Mouse (Mus musculus) hindbrain, embryonic 16.5 days (tissue): ENCODE data around the gene Olfr93. TPM values are rescaled to one million over a fixed set of nuclear protein-coding genes. Genes with fewer than 3 reads are reported as not detected.
A peak's percentile ranks its signal among the peaks of the same experiment; 100 is the strongest.

Experiments used
- ATAC-seq: fragments of 200-750 bp; cut with Nextera tagmentation; 2 replicates; pipeline ENCODE4 v1.8.0; 2017; ENCODE audit warnings: moderate TSS enrichment, moderate library complexity
- H3K27ac ChIP-seq: fragments of 300-500 bp; sonication (generic); 2 replicates; pipeline ENCODE4 v1.5.1; 2014; ENCODE audit warnings: low read depth, mild to moderate bottlenecking, control low read depth, low read length, moderate library complexity
- H3K27me3 ChIP-seq: fragments of 300-500 bp; sonication (generic); replicated peaks from 2 replicates; pipeline ENCODE4 v1.6.1; 2014; ENCODE audit warnings: low read length; ENCODE audit not compliant: control insufficient read depth, insufficient read depth
- H3K36me3 ChIP-seq: fragments of 300-500 bp; sonication (generic); 2 replicates; pipeline ENCODE4 v1.6.1; 2014; ENCODE audit warnings: mild to moderate bottlenecking, low read length, moderate library complexity, mixed read lengths; ENCODE audit not compliant: control insufficient read depth, insufficient read depth
- H3K4me1 ChIP-seq: fragments of 300-500 bp; sonication (generic); 2 replicates; pipeline ENCODE4 v1.6.1; 2014; ENCODE audit warnings: low read depth, low read length; ENCODE audit not compliant: control insufficient read depth, insufficient read depth
- H3K4me2 ChIP-seq: fragments of 300-500 bp; sonication (generic); 2 replicates; pipeline ENCODE4 v1.6.1; 2014; ENCODE audit warnings: mild to moderate bottlenecking, low read length, control low read depth, moderate library complexity
- H3K4me3 ChIP-seq: fragments of 300-500 bp; sonication (generic); 2 replicates; pipeline ENCODE4 v1.5.1; 2014; ENCODE audit warnings: mild to moderate bottlenecking, low read length, control low read depth, moderate library complexity
- H3K9ac ChIP-seq: fragments of 300-500 bp; sonication (generic); 2 replicates; pipeline ENCODE4 v1.6.1; 2014; ENCODE audit warnings: low read depth, mild to moderate bottlenecking, control low read depth, low read length, moderate library complexity
- H3K9me3 ChIP-seq: fragments of 300-500 bp; sonication (generic); 2 replicates; pipeline ENCODE4 v1.6.1; 2014; ENCODE audit warnings: mild to moderate bottlenecking, low read length, moderate library complexity; ENCODE audit not compliant: control insufficient read depth
- WGBS: fragments of 180-500 bp; shearing (Covaris S2); extraction: QIAGEN DNeasy Blood & Tissue Kit; methylation state at CpG from one replicate; pipeline ENCODE4 v1.1.7; 2014; 5-methylcytosine and 5-hydroxymethylcytosine counted together
- polyA plus RNA-seq: library from polyadenylated mRNA; unstranded; fragments of >200 nt; fragmentation: Nextera tagmentation; extraction: Ambion mirVana; gene quantifications from 2 replicates; pipeline ENCODE4 v1.2.1, GENCODE M21; 2015

Olfr93 gene
- polyA plus RNA-seq = not detected in 2 replicates

- Histone ChIP-seq H3K36me3 (no peaks in the 10 kb centered on the region), H3K9me3 (no peaks in the 10 kb centered on the region), H3K27ac (no peak within 1 kb of the TSS), H3K4me3 (no peak within 1 kb of the TSS), H3K27me3 (no peaks in the 10 kb centered on the region), H3K4me1 (no peaks in the 10 kb centered on the region), H3K9ac (no peak within 1 kb of the TSS), H3K4me2 (no peak within 1 kb of the TSS)
- no peak for ATAC-seq
Measured at GRCm38 (mm10) chr17:37161394-37161793, at the start of gene Olfr93. Gene Olfr93, minus strand, starts transcription at chr17:37161494.

- H3K4me1 ChIP-seq = no peaks in the 10 kb centered on the region
- no peak overlapping the region for H3K4me2 ChIP-seq
- no peak overlapping the region for H3K27ac ChIP-seq
- no peaks in the 10 kb centered on the region for H3K27me3 ChIP-seq
- H3K36me3 ChIP-seq = no peaks in the 10 kb centered on the region
- no peak overlapping the region for H3K9ac ChIP-seq
- 32% methylated on average over 3 of the region's 3 CpGs for WGBS
- no peak overlapping the region for H3K4me3 ChIP-seq
- ATAC-seq = peak; percentile 52
- no peaks in the 10 kb centered on the region for H3K9me3 ChIP-seq
Measured at GRCm38 (mm10) chr17:37203917-37204236, 42.6 kb upstream of the Olfr93 start.

GRCm38 (mm10) chr17:37203206-37203916 is 42.1 kb upstream of the Olfr93 start:
- Histone ChIP-seq H3K27me3 (no peaks in the 10 kb centered on the region), H3K4me2 (no peak overlapping the region), H3K36me3 (no peaks in the 10 kb centered on the region), H3K27ac (no peak overlapping the region), H3K4me3 (no peak overlapping the region), H3K9me3 (no peaks in the 10 kb centered on the region), H3K9ac (no peak overlapping the region), H3K4me1 (no peaks in the 10 kb centered on the region)
- 1% methylated on average over 4 of the region's 4 CpGs for WGBS
- ATAC-seq = peak; percentile 93

GRCm38 (mm10) chr17:37200894-37201293 is 39.6 kb upstream of the Olfr93 start, which contains the start of gene Olfr94:
Gene Olfr94, minus strand, starts transcription at chr17:37200994.
- H3K27ac ChIP-seq = no peak within 1 kb of the TSS
- no peak within 1 kb of the TSS for H3K9ac ChIP-seq
- H3K4me1 ChIP-seq = peaks cover 8% of the 10 kb centered on the region
- ATAC-seq = no peak
- H3K27me3 ChIP-seq = no peaks in the 10 kb centered on the region
- H3K4me3 ChIP-seq = no peak within 1 kb of the TSS
- no peaks in the 10 kb centered on the region for H3K36me3 ChIP-seq
- WGBS = 79% methylated on average over 2 of the region's 2 CpGs
- H3K9me3 ChIP-seq = no peaks in the 10 kb centered on the region
- no peak within 1 kb of the TSS for H3K4me2 ChIP-seq

DNA sequence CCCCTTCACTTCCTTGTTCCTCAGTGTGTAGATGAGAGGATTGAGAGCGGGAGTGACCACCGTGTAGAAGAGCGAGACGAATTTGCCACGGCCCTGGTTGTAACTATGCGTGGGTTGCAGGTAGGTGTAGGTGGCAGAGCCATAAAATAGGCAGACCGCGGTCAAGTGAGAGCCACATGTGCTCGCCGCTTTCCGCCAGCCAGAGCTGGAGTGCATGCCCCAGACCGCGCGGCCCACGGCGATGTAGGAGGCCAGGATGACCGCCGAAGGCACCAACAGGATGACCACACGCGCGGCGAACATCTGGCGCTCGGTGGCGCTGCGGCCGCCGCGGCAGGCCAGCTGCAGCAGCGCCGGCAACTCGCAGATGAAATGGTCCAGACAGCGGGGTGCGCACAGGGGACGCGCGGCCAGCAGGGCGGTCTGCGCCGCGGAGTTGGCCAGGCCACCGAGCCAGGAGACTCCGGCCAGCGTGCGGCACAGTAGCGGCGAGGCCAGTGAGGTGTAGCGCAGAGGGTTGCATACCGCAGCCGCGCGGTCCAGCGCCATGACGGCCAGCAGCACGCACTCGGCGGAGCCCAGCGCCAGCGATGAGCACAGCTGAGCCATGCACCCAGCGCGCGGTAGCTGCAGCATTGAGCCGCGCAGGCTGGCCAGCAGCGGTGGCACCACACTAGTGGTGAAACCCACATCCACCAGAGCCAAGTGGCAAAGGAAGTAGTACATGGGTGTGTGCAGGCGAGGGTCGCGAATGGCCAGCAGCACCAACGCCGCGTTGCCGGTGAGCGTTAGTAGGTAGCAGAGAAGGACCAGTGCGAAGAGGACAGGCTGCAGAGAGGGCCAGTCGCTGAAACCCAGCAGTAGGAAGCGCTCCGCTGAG is 35.8 kb upstream of the Olfr93 start:
- WGBS = under 1% methylated on average over 70 of the region's 77 CpGs
- peak; percentile 97 for ATAC-seq
- H3K4me1 ChIP-seq = peaks cover 8% of the 10 kb centered on the region
- peak overlapping the region; percentile 61 for H3K9ac ChIP-seq
- H3K27ac ChIP-seq = peak overlapping the region; percentile 75
- no peaks in the 10 kb centered on the region for H3K36me3 ChIP-seq
- peak overlapping the region; percentile 88 for H3K4me2 ChIP-seq
- no peaks in the 10 kb centered on the region for H3K9me3 ChIP-seq
- H3K4me3 ChIP-seq = peak overlapping the region; percentile 63
- H3K27me3 ChIP-seq = peaks cover 4% of the 10 kb centered on the region; the same call in 1 of the 2 replicates

GRCm38 (mm10) chr17:37194782-37195181 is 33.5 kb upstream of the Olfr93 start:
- 88% methylated on average over 5 of the region's 5 CpGs for WGBS
- Histone ChIP-seq H3K9ac (no peak overlapping the region), H3K36me3 (no peaks in the 10 kb centered on the region), H3K4me3 (no peak overlapping the region), H3K4me2 (no peak overlapping the region), H3K27me3 (peaks cover 4% of the 10 kb centered on the region; the same call in 1 of the 2 replicates), H3K27ac (no peak overlapping the region), H3K4me1 (peaks cover 8% of the 10 kb centered on the region), H3K9me3 (no peaks in the 10 kb centered on the region)
- no peak for ATAC-seq

- Histone ChIP-seq H3K4me2 (no peak within 1 kb of the TSS), H3K4me3 (no peak within 1 kb of the TSS), H3K36me3 (no peaks in the 10 kb centered on the region), H3K27me3 (peaks cover 4% of the 10 kb centered on the region; the same call in 1 of the 2 replicates), H3K27ac (no peak within 1 kb of the TSS), H3K9me3 (no peaks in the 10 kb centered on the region), H3K4me1 (peaks cover 8% of the 10 kb centered on the region), H3K9ac (no peak within 1 kb of the TSS)
- ATAC-seq = no peak
- 94% methylated on average over 2 of the region's 2 CpGs for WGBS
Measured at GRCm38 (mm10) chr17:37193656-37194055, 32.4 kb upstream of the Olfr93 start, which contains the start of gene Ubd. Gene Ubd, plus strand, starts transcription at chr17:37193892.

DNA sequence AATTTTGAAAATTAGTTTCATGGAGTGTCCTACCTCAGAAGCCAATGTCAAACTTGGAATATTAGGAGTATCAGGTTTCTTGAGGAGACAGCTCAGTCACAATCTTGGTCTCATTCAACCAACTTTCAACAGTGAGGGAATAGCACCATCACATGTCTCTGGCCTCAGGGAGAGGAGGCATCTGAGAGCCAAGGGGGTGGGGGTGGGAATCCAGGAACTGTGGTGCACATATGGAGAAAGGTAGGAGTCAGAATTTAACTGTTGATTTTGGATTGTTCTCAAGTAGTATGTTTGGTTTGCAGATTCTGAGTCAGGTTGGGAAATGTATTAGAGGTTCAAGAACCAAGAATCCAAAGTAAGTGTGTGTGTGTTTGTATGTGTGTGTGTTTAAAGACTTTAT is 31.7 kb upstream of the Olfr93 start:
- H3K4me2 ChIP-seq = no peak overlapping the region
- no peak overlapping the region for H3K4me3 ChIP-seq
- ATAC-seq = no peak
- H3K9ac ChIP-seq = no peak overlapping the region
- H3K4me1 ChIP-seq = peaks cover 8% of the 10 kb centered on the region
- H3K9me3 ChIP-seq = no peaks in the 10 kb centered on the region
- no peak overlapping the region for H3K27ac ChIP-seq
- no peaks in the 10 kb centered on the region for H3K36me3 ChIP-seq
- H3K27me3 ChIP-seq = peaks cover 4% of the 10 kb centered on the region; the same call in 1 of the 2 replicates

- peaks cover 4% of the 10 kb centered on the region; the same call in 1 of the 2 replicates for H3K27me3 ChIP-seq
- peak; percentile 65; the same call in 1 of the 2 replicates for ATAC-seq
- 31% methylated on average over 2 of the region's 2 CpGs for WGBS
Measured at GRCm38 (mm10) chr17:37190711-37191110, 29.4 kb upstream of the Olfr93 start.

More at GRCm38 (mm10) chr17:37190711-37191110, 29.4 kb upstream of the Olfr93 start:
- Histone ChIP-seq H3K9ac (no peak overlapping the region), H3K4me3 (no peak overlapping the region), H3K36me3 (no peaks in the 10 kb centered on the region), H3K27ac (no peak overlapping the region), H3K4me1 (no peaks in the 10 kb centered on the region), H3K9me3 (no peaks in the 10 kb centered on the region), H3K4me2 (no peak overlapping the region)
